Mouse (Mus musculus) thymus, postnatal 4 days (tissue): Measurements from ENCODE around the gene Abhd4.

ENCODE experiments used
- DNase-seq: peaks from one replicate; pipeline ENCODE4 v3.0.0; 2021

Gene Abhd4

GRCm38 (mm10) chr14:54300136-54300535 is 46.1 kb downstream of the Abhd4 start:
- DNase-seq, result no peak

GRCm38 (mm10) chr14:54300676-54301075 is 46.7 kb downstream of the Abhd4 start:
- DNase-seq, result no peak

GRCm38 (mm10) chr14:54311763-54312162 is 57.8 kb downstream of the Abhd4 start:
- DNase-seq, result no peak
